Mouse (Mus musculus): Measurements from ENCODE around the gene Fermt2.
A peak's percentile ranks its signal among the peaks of the same experiment; 100 is the strongest.
"Not testable (repeated sequence)": the region's sequence is repeated elsewhere in the genome, so short reads cannot be mapped to it uniquely, and the experiment has no call there.

Fermt2 gene

GRCm38 (mm10) chr14:45510787-45511186, 19.1 kb downstream of the Fermt2 start:
- DNase-seq (ENCODE audit: low spot score in 2 of 2), result peak; percentile 47 to 52

GRCm38 (mm10) chr14:45507923-45508322, 22.0 kb downstream of the Fermt2 start:
- peak; percentile 68 to 75 for DNase-seq (ENCODE audit: low spot score in 2 of 2)

- DNase-seq (ENCODE audit: low spot score in 2 of 2), result no peak
These were observed 22.5 kb downstream of the Fermt2 start for GRCm38 (mm10) chr14:45507447-45507846.

- DNase-seq (ENCODE audit: low spot score in 2 of 2), result peak; percentile 64 to 71
These were observed 22.9 kb downstream of the Fermt2 start for GRCm38 (mm10) chr14:45507032-45507431.

- no peak for DNase-seq (ENCODE audit: low spot score in 2 of 2)
These were observed 23.8 kb downstream of the Fermt2 start for GRCm38 (mm10) chr14:45506165-45506564.

GRCm38 (mm10) chr14:45504422-45505113, 25.4 kb downstream of the Fermt2 start:
- DNase-seq (ENCODE audit: low spot score in 2 of 2), result no peak

GRCm38 (mm10) chr14:45503934-45504333, 26.0 kb downstream of the Fermt2 start:
- peak in 1 of 2 experiments; percentile 53 for DNase-seq (ENCODE audit: low spot score in 2 of 2)

GRCm38 (mm10) chr14:45500052-45500451, 29.9 kb downstream of the Fermt2 start:
- no peak for DNase-seq (ENCODE audit: low spot score in 2 of 2)

GRCm38 (mm10) chr14:45497116-45497515, 32.8 kb downstream of the Fermt2 start:
- DNase-seq (ENCODE audit: low spot score in 2 of 2), result no peak

GRCm38 (mm10) chr14:45495810-45496209, 34.1 kb downstream of the Fermt2 start:
- DNase-seq (ENCODE audit: low spot score in 2 of 2), result not testable (repeated sequence)

- no peak for DNase-seq (ENCODE audit: low spot score in 2 of 2)
These were observed 36.0 kb downstream of the Fermt2 start for GRCm38 (mm10) chr14:45493891-45494290.

- DNase-seq (ENCODE audit: low spot score in 2 of 2), result no peak
These were observed 37.2 kb downstream of the Fermt2 start for GRCm38 (mm10) chr14:45492668-45493067.

GRCm38 (mm10) chr14:45492038-45492437, 37.9 kb downstream of the Fermt2 start:
- DNase-seq (ENCODE audit: low spot score in 2 of 2), result peak; percentile 49 to 52

- DNase-seq (ENCODE audit: low spot score in 2 of 2), result not testable (repeated sequence)
These were observed 42.7 kb downstream of the Fermt2 start for GRCm38 (mm10) chr14:45487201-45487600.

GRCm38 (mm10) chr14:45483361-45483760, 46.6 kb downstream of the Fermt2 start:
- not testable (repeated sequence) for DNase-seq (ENCODE audit: low spot score in 2 of 2)

GRCm38 (mm10) chr14:45478977-45479806, 50.7 kb downstream of the Fermt2 start:
- no peak for DNase-seq (ENCODE audit: low spot score in 2 of 2)

GRCm38 (mm10) chr14:45478515-45478914, 51.4 kb downstream of the Fermt2 start:
- no peak for DNase-seq (ENCODE audit: low spot score in 2 of 2)

GRCm38 (mm10) chr14:45477651-45478050, 52.3 kb downstream of the Fermt2 start:
- peak in 1 of 2 experiments; percentile 51 for DNase-seq (ENCODE audit: low spot score in 2 of 2)

GRCm38 (mm10) chr14:45476990-45477389, 52.9 kb downstream of the Fermt2 start:
- no peak for DNase-seq (ENCODE audit: low spot score in 2 of 2)

- no peak for DNase-seq (ENCODE audit: low spot score in 2 of 2)
These were observed 57.4 kb downstream of the Fermt2 start for GRCm38 (mm10) chr14:45472536-45472935.

GRCm38 (mm10) chr14:45469446-45469845, 60.5 kb downstream of the Fermt2 start:
- DNase-seq (ENCODE audit: low spot score in 2 of 2), result no peak

- DNase-seq (ENCODE audit: low spot score in 2 of 2), result not testable (repeated sequence)
These were observed 63.5 kb downstream of the Fermt2 start for GRCm38 (mm10) chr14:45466371-45466770.
